Mouse (Mus musculus): ENCODE results near the gene Zfp91. TPM values are rescaled to one million over a fixed set of nuclear protein-coding genes. Genes with fewer than 3 reads are reported as not detected.

Zfp91 gene
- 16.3 and 16.8 TPM in 2 replicates for polyA plus RNA-seq (2015; fragmentation: Nextera tagmentation; extraction: Ambion mirVana)

DNA sequence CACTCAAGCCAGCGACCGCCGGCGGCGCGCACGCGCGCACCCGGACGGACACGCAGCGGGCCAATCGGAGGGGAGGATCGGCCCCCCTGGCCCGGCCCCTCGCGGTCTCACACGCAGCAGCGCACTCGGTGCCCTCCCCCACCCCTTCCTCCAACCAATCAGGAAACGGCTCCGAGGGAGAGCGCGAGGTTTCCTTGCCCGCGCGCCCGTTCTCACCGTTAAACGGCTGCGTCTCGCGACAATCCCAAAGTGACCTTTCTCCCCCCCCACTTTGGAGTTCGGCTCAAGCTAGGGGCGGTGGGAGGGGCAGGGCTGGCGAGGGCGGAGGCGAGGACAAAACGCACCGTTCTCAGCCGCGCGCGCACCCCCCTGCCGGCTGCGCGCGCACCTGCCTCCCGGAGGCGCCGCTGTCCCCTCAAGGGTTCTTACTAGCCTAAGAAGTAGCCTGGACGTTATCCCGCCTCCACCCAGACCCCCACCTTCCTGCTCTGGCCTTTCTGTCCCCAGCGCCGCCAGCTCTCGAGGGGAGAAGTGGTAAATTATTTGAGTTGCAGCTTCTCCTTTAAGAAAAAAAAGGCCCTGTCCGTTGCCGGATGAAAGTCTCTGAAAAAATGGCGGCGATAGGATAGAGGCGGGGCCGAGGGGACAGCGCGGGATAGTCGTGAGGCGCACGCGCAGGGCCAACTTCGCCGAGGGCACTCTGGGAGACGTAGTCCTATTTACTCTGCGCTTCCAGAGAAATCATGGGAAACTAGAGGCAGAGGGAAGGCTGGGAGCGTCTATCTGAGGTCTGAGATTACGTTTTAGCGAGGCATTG lies at the start of gene Zfp91, which contains the start of gene Lpxn:
Gene Zfp91, minus strand, starts transcription at position 616 of the 817 bp plus-strand sequence.
Gene Lpxn, plus strand, starts transcription at position 683 of the 817 bp plus-strand sequence.
- peaks cover 20% of the 10 kb centered on the region for H3K4me1 ChIP-seq
- no peaks in the 10 kb centered on the region for H3K27me3 ChIP-seq
- H3K4me2 ChIP-seq = peak within 1 kb of the TSS; percentile 77
- peak; percentile 96 for ATAC-seq
- H3K27ac ChIP-seq = peak within 1 kb of the TSS; percentile 99
- H3K9me3 ChIP-seq (replicated peaks) = no peaks in the 10 kb centered on the region
- H3K9ac ChIP-seq = peak within 1 kb of the TSS; percentile 95
- H3K4me3 ChIP-seq = peak within 1 kb of the TSS; percentile 95
- no peaks in the 10 kb centered on the region for H3K36me3 ChIP-seq (ENCODE audit: poor library complexity, severe bottlenecking)
- WGBS = under 1% methylated on average over 59 of the region's 76 CpGs

DNA sequence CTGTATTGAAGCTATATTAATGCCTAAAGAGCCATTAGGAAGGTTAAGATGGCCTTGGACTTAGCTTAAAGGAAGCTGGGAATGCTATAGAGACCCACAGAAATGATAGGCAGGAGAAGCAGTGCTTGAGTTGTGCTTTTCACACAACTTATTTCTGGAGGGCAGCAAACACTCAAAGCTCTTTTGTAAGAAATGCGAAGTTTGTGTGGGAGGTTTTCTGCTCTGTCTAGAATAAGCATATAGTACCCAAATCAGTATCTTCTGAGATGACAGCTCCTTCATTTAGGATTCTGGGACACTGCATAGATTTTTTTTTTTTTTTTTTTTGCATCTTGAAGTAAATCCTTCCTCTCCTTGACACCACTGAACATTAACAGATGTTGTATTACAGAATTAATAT lies 42.6 kb upstream of the Zfp91 start:
- 90% methylated on average over 1 of the region's 1 CpGs for WGBS
- H3K4me2 ChIP-seq = no peak overlapping the region
- no peak for ATAC-seq

DNA sequence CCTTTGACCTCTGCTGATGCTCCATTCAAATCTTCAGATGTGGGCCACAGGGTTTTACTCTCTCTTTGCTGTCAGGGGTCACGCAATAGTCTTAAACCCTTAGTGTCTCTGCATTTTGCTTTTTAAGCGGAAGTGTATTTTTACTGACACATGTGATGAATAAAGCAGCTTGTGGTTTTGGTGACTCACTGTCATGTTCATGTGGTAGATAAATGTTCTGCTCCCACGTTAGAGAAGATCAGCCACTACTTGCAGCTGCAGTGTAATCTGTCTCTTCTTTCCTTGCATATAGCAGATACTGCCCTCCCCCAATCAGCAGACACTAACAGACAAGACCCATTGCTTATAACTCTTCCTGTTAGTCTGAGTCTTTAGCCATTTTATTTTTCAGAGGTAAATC lies 37.7 kb upstream of the Zfp91 start:
- H3K4me2 ChIP-seq = no peak overlapping the region
- WGBS = 90% methylated on average over 3 of the region's 3 CpGs
- H3K4me3 ChIP-seq = no peak overlapping the region
- ATAC-seq = no peak
- no peak overlapping the region for H3K27ac ChIP-seq
- no peaks in the 10 kb centered on the region for H3K4me1 ChIP-seq
- H3K9ac ChIP-seq = no peak overlapping the region
- no peaks in the 10 kb centered on the region for H3K36me3 ChIP-seq (ENCODE audit: poor library complexity, severe bottlenecking)
- no peaks in the 10 kb centered on the region for H3K9me3 ChIP-seq (replicated peaks)
- no peaks in the 10 kb centered on the region for H3K27me3 ChIP-seq

More for the DNA sequence above, 42.6 kb upstream of the Zfp91 start:
- Histone ChIP-seq H3K4me1 (no peaks in the 10 kb centered on the region), H3K36me3 (ENCODE audit: poor library complexity, severe bottlenecking) (no peaks in the 10 kb centered on the region), H3K27ac (no peak overlapping the region), H3K4me3 (no peak overlapping the region), H3K9me3 (replicated peaks) (no peaks in the 10 kb centered on the region), H3K27me3 (no peaks in the 10 kb centered on the region), H3K9ac (no peak overlapping the region)

DNA sequence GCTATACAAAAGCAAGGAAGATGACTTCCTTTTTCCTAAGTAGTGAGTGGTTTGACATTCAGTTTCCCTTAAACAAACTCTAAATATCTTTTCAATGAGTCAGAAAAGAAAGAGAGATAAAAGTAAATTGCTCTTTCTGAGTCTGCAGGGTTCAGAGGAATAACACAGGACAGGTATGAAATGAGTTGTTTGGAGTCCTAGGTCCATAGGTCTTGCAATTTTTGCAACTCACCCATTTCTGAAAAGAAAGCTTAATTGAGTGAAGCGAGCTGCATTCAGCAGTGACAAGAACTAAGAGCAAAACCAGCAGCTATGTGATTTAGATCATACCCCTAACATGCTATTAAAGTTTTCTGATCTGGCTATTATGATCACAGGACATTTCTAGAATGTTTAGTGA lies 35.6 kb upstream of the Zfp91 start:
- H3K27ac ChIP-seq = no peak overlapping the region
- H3K4me2 ChIP-seq = no peak overlapping the region
- H3K36me3 ChIP-seq (ENCODE audit: poor library complexity, severe bottlenecking) = no peaks in the 10 kb centered on the region
- H3K4me1 ChIP-seq = no peaks in the 10 kb centered on the region
- ATAC-seq = no peak
- no peak overlapping the region for H3K4me3 ChIP-seq
- no peak overlapping the region for H3K9ac ChIP-seq
- no peaks in the 10 kb centered on the region for H3K9me3 ChIP-seq (replicated peaks)
- no peaks in the 10 kb centered on the region for H3K27me3 ChIP-seq
- 63% methylated on average over 1 of the region's 1 CpGs for WGBS

DNA sequence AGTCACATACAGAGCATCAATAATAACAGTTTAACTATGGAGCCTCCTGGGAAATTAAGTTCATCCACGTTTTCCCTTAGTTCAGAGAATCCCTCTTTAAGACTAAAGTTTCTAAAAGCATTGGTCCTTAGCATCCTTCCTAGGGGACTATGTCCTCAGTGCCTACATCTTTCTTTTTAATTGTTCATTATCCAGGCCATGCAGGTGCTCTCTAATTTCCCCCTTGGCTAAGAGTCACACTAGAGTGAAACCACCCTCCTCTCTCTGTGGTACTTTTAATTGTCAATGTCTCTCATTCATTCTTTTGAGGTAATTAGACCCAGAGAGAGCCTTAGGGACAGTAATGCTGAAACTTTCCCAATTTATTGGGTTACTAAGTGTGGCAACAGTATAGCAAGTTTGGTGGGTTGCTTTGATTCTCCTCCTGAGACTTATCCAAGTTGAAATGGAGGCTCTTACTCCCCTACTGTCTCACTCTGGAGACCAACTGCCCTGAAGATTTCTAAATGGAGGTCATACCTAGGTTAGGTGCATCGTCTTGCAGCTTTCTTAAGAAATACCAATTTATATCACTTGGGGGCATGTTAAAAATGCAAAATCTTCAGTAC lies 35.0 kb upstream of the Zfp91 start:
- no peak for ATAC-seq
- WGBS = 71% methylated on average over 2 of the region's 2 CpGs
- H3K9ac ChIP-seq = no peak overlapping the region
- H3K27ac ChIP-seq = no peak overlapping the region
- no peaks in the 10 kb centered on the region for H3K4me1 ChIP-seq
- no peaks in the 10 kb centered on the region for H3K9me3 ChIP-seq (replicated peaks)
- no peak overlapping the region for H3K4me2 ChIP-seq
- no peak overlapping the region for H3K4me3 ChIP-seq
- H3K27me3 ChIP-seq = no peaks in the 10 kb centered on the region
- H3K36me3 ChIP-seq (ENCODE audit: poor library complexity, severe bottlenecking) = no peaks in the 10 kb centered on the region

DNA sequence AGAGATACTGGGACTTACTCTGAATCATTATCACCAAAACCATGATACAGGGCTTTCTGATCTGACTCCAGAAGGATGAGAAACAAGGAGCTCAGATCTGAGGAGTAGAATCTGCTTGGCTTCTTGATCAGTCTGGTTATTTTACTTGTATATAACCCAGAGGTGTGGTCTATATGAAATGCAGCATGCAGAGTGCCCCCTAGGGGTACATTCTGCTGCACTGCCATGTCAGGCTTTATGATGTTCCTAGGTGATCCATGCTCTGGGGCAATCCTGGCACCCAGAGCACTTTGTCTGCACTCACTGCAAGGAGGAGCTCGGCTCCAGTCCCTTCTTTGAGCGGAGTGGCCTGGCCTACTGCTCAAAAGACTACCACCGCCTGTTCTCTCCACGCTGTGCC lies 28.6 kb upstream of the Zfp91 start:
- Histone ChIP-seq H3K27me3 (no peaks in the 10 kb centered on the region), H3K27ac (no peak overlapping the region), H3K9me3 (replicated peaks) (no peaks in the 10 kb centered on the region), H3K4me1 (no peaks in the 10 kb centered on the region), H3K4me2 (no peak overlapping the region), H3K9ac (no peak overlapping the region), H3K36me3 (ENCODE audit: poor library complexity, severe bottlenecking) (no peaks in the 10 kb centered on the region), H3K4me3 (no peak overlapping the region)
- ATAC-seq = no peak
- 77% methylated on average over 4 of the region's 4 CpGs for WGBS

DNA sequence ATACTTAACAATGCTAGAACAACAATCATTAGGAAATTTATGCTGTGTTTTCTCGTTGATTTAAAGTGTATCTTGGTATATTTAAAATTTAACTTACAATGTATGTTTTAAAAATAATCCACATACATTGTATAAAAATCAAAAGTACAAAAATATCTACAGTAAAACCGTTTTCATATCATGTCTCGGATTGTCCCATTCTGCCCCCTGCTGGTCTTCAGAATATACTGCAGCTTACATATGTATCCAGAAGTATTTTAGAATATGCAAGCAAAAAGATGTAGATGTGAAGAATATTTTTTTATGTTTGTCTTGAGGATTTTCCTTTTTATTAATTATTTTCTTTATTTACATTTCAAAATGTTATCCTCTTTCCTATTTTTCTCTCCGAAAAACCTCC lies 24.5 kb upstream of the Zfp91 start:
- no peaks in the 10 kb centered on the region for H3K27me3 ChIP-seq
- no peak overlapping the region for H3K9ac ChIP-seq
- H3K4me3 ChIP-seq = no peak overlapping the region
- no peak overlapping the region for H3K4me2 ChIP-seq
- H3K36me3 ChIP-seq (ENCODE audit: poor library complexity, severe bottlenecking) = no peaks in the 10 kb centered on the region
- no peak for ATAC-seq
- WGBS = 33% methylated on average over 4 of the region's 4 CpGs
- no peak overlapping the region for H3K27ac ChIP-seq
- H3K4me1 ChIP-seq = no peaks in the 10 kb centered on the region
- no peaks in the 10 kb centered on the region for H3K9me3 ChIP-seq (replicated peaks)

DNA sequence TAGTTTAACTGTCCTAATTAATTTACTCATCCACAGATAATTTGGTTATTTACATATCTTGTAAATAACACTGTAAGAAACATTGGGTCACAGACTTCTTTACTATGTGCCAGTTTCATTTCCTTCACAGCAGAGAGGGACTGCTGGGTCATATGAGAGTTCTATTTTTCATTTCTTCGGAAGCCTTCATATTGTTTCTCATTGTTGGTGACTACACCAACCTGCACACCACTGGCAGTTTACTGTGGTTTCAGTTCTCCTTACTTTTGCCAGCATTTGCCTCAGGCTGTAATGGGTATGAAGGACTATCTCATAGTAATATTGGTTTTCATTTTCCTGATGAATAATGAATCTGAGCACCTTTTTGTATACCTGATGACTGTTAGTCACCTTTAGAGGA lies 22.6 kb upstream of the Zfp91 start:
- Histone ChIP-seq H3K27ac (no peak overlapping the region), H3K27me3 (no peaks in the 10 kb centered on the region), H3K4me1 (no peaks in the 10 kb centered on the region), H3K4me2 (no peak overlapping the region), H3K36me3 (ENCODE audit: poor library complexity, severe bottlenecking) (no peaks in the 10 kb centered on the region), H3K4me3 (no peak overlapping the region), H3K9me3 (replicated peaks) (no peaks in the 10 kb centered on the region), H3K9ac (no peak overlapping the region)
- 90% methylated on average over 1 of the region's 1 CpGs for WGBS
- ATAC-seq = no peak

DNA sequence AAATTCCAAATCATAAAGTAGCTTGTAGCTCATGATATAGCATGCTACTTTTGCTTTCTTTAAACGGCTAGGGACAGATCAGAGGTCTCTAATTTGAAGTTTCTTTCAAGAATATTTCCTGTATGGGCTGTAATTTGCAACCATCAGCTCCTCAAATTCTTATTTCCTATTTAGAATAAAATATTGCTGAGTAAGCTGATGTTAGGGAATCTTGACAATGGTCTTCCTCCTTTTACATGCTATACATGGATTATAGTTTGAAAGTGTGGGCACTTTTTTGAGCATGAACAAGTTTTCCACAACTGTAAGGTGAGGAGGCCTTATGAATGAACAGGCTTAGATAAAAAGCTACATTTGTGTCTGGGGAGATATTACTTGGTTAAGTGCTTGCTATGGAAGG lies 18.0 kb upstream of the Zfp91 start:
- no peaks in the 10 kb centered on the region for H3K9me3 ChIP-seq (replicated peaks)
- ATAC-seq = no peak
- no peak overlapping the region for H3K27ac ChIP-seq
- H3K27me3 ChIP-seq = no peaks in the 10 kb centered on the region
- no peak overlapping the region for H3K9ac ChIP-seq
- WGBS = 83% methylated on average over 1 of the region's 1 CpGs
- H3K4me1 ChIP-seq = no peaks in the 10 kb centered on the region
- no peaks in the 10 kb centered on the region for H3K36me3 ChIP-seq (ENCODE audit: poor library complexity, severe bottlenecking)
- H3K4me3 ChIP-seq = no peak overlapping the region
- H3K4me2 ChIP-seq = no peak overlapping the region

DNA sequence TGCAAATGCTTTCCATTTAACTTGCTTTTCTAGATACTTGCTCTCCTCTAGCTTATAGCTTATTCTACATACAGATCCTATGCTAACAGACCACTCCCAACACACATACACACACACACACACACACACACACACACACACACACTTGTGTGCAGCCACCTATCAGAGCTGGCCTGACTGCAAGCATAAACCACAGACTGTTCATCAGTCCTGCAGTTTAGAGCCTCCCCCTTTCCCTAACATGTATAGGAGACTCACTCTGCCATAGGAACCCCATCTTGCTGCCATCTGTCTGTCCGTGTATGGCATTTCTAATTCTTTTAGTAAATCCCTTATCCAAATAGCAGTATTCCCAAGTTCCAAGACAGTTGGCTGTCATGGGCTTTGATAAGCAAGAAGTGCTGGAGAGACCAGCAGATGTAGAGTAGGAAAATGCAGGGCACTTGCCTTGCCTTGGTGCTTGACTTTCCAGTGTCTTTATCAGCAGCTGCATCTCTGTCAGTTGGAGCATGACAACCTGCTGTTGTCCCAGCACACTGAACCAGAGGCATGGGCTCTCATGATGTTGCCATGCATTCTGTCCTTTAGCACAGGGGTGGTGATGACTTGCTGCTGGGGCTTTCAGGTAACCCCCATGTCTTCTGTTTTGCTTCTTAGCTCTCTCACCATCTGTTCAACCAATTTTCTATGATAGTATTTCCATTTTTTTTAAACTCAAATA lies 16.9 kb upstream of the Zfp91 start:
- no peaks in the 10 kb centered on the region for H3K9me3 ChIP-seq (replicated peaks)
- no peak overlapping the region for H3K9ac ChIP-seq
- H3K4me1 ChIP-seq = no peaks in the 10 kb centered on the region
- no peaks in the 10 kb centered on the region for H3K36me3 ChIP-seq (ENCODE audit: poor library complexity, severe bottlenecking)
- no peaks in the 10 kb centered on the region for H3K27me3 ChIP-seq
- H3K4me2 ChIP-seq = no peak overlapping the region
- WGBS = 72% methylated on average over 1 of the region's 1 CpGs
- H3K27ac ChIP-seq = no peak overlapping the region
- H3K4me3 ChIP-seq = no peak overlapping the region
- ATAC-seq = no peak

DNA sequence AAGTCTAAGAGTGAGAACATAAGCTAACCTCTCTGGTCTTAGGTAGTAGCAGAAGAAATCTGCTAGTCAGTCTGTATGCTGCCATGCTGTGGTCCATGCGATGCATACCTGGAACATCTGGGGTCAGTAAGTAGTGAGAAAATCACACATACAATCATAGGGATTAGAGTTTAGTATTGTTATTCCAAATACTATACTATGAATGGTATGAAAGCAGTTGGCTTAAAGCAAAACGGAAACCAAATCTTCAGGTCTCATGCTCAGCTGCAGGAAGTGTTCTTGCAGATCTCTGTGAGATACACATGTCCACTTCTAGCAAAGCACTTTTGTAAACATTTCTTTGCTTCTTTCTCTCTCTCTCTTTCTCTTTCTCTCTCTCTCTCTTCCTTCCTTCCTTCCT lies 10.3 kb upstream of the Zfp91 start:
- no peak for ATAC-seq
- no peaks in the 10 kb centered on the region for H3K27me3 ChIP-seq
- H3K36me3 ChIP-seq (ENCODE audit: poor library complexity, severe bottlenecking) = no peaks in the 10 kb centered on the region
- no peak overlapping the region for H3K4me3 ChIP-seq
- no peak overlapping the region for H3K4me2 ChIP-seq
- no peak overlapping the region for H3K9ac ChIP-seq
- no peaks in the 10 kb centered on the region for H3K4me1 ChIP-seq
- 71% methylated on average over 2 of the region's 2 CpGs for WGBS
- no peaks in the 10 kb centered on the region for H3K9me3 ChIP-seq (replicated peaks)
- H3K27ac ChIP-seq = no peak overlapping the region

DNA sequence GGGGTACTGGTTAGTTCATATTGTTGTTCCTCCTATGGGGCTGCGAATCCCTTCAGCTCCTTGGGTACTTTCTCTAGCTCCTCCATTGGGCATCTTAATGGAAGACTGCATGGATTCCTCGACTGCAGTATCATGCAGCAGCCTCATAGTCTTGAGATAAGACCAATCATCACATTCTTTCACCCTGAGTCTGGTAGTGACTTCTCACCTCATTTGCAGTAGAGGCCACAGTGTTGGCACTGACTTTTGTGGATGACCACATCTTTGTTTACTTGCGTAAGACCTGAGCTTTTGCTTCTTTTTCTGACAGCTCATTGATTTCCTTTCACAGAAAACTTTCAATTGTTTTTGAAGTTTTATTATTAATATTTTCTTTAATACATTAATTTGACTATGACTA lies 9.8 kb upstream of the Zfp91 start:
- Histone ChIP-seq H3K27me3 (no peaks in the 10 kb centered on the region), H3K9me3 (replicated peaks) (no peaks in the 10 kb centered on the region), H3K4me2 (no peak overlapping the region), H3K9ac (no peak overlapping the region), H3K36me3 (ENCODE audit: poor library complexity, severe bottlenecking) (no peaks in the 10 kb centered on the region), H3K4me1 (no peaks in the 10 kb centered on the region), H3K27ac (no peak overlapping the region), H3K4me3 (no peak overlapping the region)
- 86% methylated on average over 3 of the region's 3 CpGs for WGBS
- ATAC-seq = no peak
